Mouse (Mus musculus): Measurements from ENCODE around the gene Smim17.
"Not testable (repeated sequence)": the region's sequence is repeated elsewhere in the genome, so short reads cannot be mapped to it uniquely, and the experiment has no call there.

Smim17 gene

GRCm38 (mm10) chr7:6397996-6398975 lies at the start of gene Smim17:
Smim17 (plus strand) TSS chr7:6398715.
- peak; percentile 76 to 82 for DNase-seq

GRCm38 (mm10) chr7:6358121-6358520 lies 40.4 kb upstream of the Smim17 start:
- no peak for DNase-seq

- peak; percentile 59 to 71 for DNase-seq
These were observed 39.5 kb upstream of the Smim17 start for GRCm38 (mm10) chr7:6358937-6359590.

GRCm38 (mm10) chr7:6360477-6361060 lies 37.9 kb upstream of the Smim17 start:
- DNase-seq: no peak

GRCm38 (mm10) chr7:6361756-6362155 lies 36.8 kb upstream of the Smim17 start:
- peak in 1 of 2 experiments; percentile 35 for DNase-seq

GRCm38 (mm10) chr7:6362268-6363046 lies 36.1 kb upstream of the Smim17 start:
- DNase-seq: peak; percentile 99

- DNase-seq: no peak
These were observed 35.4 kb upstream of the Smim17 start, which contains the start of gene Zfp78 for GRCm38 (mm10) chr7:6363047-6363488. Zfp78 (plus strand) TSS chr7:6363280.

- DNase-seq: no peak
These were observed 33.8 kb upstream of the Smim17 start for GRCm38 (mm10) chr7:6364761-6365160.

- no peak for DNase-seq
These were observed 31.3 kb upstream of the Smim17 start for GRCm38 (mm10) chr7:6367185-6367584.

- not testable (repeated sequence) for DNase-seq
These were observed 30.4 kb upstream of the Smim17 start for GRCm38 (mm10) chr7:6368146-6368545.

- no peak for DNase-seq
These were observed 29.1 kb upstream of the Smim17 start for GRCm38 (mm10) chr7:6369460-6369859.

GRCm38 (mm10) chr7:6372993-6373392 lies 25.5 kb upstream of the Smim17 start:
- DNase-seq: no peak

- no peak for DNase-seq
These were observed 20.1 kb upstream of the Smim17 start for GRCm38 (mm10) chr7:6378441-6378840.

GRCm38 (mm10) chr7:6381431-6381830 lies 17.1 kb upstream of the Smim17 start:
- DNase-seq: no peak

GRCm38 (mm10) chr7:6383044-6383455 lies 15.5 kb upstream of the Smim17 start, which contains the start of gene Zfp28:
Zfp28 (plus strand) TSS chr7:6383295.
- peak; percentile 95 for DNase-seq

- DNase-seq: no peak
These were observed 14.5 kb upstream of the Smim17 start for GRCm38 (mm10) chr7:6384011-6384410.

- DNase-seq: no peak
These were observed 11.5 kb upstream of the Smim17 start for GRCm38 (mm10) chr7:6386995-6387394.

- no peak for DNase-seq
These were observed 9.5 kb upstream of the Smim17 start for GRCm38 (mm10) chr7:6388971-6389370.

GRCm38 (mm10) chr7:6389449-6389848 lies 9.1 kb upstream of the Smim17 start:
- no peak for DNase-seq

- DNase-seq: peak; percentile 46 to 63
These were observed 11.5 kb downstream of the Smim17 start, which contains the start of gene Gm20715 for GRCm38 (mm10) chr7:6410043-6410442. Gm20715 (plus strand) TSS chr7:6410277.

- peak; percentile 36 to 42 for DNase-seq
These were observed 16.3 kb downstream of the Smim17 start for GRCm38 (mm10) chr7:6414626-6415441.

Measured in cerebellum, postnatal 14 days (tissue).